ENCODE assay signal across 10 mouse cellular contexts in genomic region chr14:48710062-48710870, GRCm38 (mm10). TPM values are rescaled to one million over a fixed set of nuclear protein-coding genes. Genes with fewer than 3 reads are reported as not detected.
DNase-seq lines count a peak whose midpoint lies in the region; ATAC-seq lines count a peak whose summit lies in the region.
"Had no signal": no experiment of that assay in that cellular context is flagged by ENCODE, and none has a peak within 500 bp of the region (broad histone marks: within the 10 kb centered on the region; RNA-seq: fewer than 3 reads in every experiment).

No protein-coding gene starts in this region.

- no peak overlapping the region for H3K4me3 ChIP-seq in kidney, embryonic 15.5 days (replicated peaks)
- no peak overlapping the region; the same call in 1 of the 2 replicates for H3K4me3 ChIP-seq in forebrain, embryonic 11.5 days (ENCODE audit: low read depth, low read length)
- H3K4me3 ChIP-seq in limb, embryonic 15.5 days = no peak overlapping the region
- H3K4me3 ChIP-seq in stomach, embryonic 14.5 days (ENCODE audit: low read depth, low read length) = no peak overlapping the region

- H3K27me3 ChIP-seq in kidney, embryonic 15.5 days = peaks cover 69% of the 10 kb centered on the region
- H3K27me3 ChIP-seq in forebrain, embryonic 11.5 days (ENCODE audit: control insufficient read depth, insufficient read depth, low read length) = peaks cover 2% of the 10 kb centered on the region; the same call in 1 of the 2 replicates
- peaks cover 28% of the 10 kb centered on the region for H3K27me3 ChIP-seq in limb, embryonic 15.5 days
- H3K27me3 ChIP-seq in stomach, embryonic 14.5 days (ENCODE audit: control insufficient read depth, insufficient read depth, low read length) = peaks cover 11% of the 10 kb centered on the region; the same call in 1 of the 2 replicates

- no peak overlapping the region for H3K27ac ChIP-seq in kidney, embryonic 15.5 days
- H3K27ac ChIP-seq in forebrain, embryonic 11.5 days (ENCODE audit: low read depth, low read length) = peak overlapping the region; percentile 34; the same call in 1 of the 2 replicates
- no peak overlapping the region for H3K27ac ChIP-seq in limb, embryonic 15.5 days
- H3K27ac ChIP-seq in stomach, embryonic 14.5 days (ENCODE audit: low read length) = no peak overlapping the region

- H3K9ac ChIP-seq in kidney, embryonic 15.5 days = no peak overlapping the region
- H3K9ac ChIP-seq in forebrain, embryonic 11.5 days (ENCODE audit: low read length) = peak overlapping the region; percentile 23; the same call in 1 of the 2 replicates
- no peak overlapping the region for H3K9ac ChIP-seq in limb, embryonic 15.5 days
- no peak overlapping the region for H3K9ac ChIP-seq in stomach, embryonic 14.5 days (replicated peaks; ENCODE audit: low read depth, low read length)

- 46% methylated on average over 11 of the region's 11 CpGs for WGBS in kidney, embryonic 15.5 days
- WGBS in forebrain, embryonic 11.5 days = 24% methylated on average over 11 of the region's 11 CpGs
- WGBS in limb, embryonic 15.5 days = 45% methylated on average over 11 of the region's 11 CpGs
- 56% methylated on average over 11 of the region's 11 CpGs for WGBS in stomach, embryonic 14.5 days

- ATAC-seq in kidney, embryonic 15.5 days (replicated peaks; ENCODE audit: low FRiP score) = no peak
- ATAC-seq in forebrain, embryonic 11.5 days (replicated peaks; ENCODE audit: low FRiP score) = no peak
- ATAC-seq in limb, embryonic 15.5 days (ENCODE audit: insufficient number of reproducible peaks, low FRiP score, low TSS enrichment, low read depth) = no peak
- ATAC-seq in stomach, embryonic 14.5 days (ENCODE audit: insufficient number of reproducible peaks, insufficient read depth, low FRiP score, low read depth) = no peak
- ATAC-seq in granulocyte monocyte progenitor cell, adult 5-6 weeks (replicated peaks; ENCODE audit: poor library complexity, severe bottlenecking) = no peak
- ATAC-seq: Patski had no signal

- peak overlapping the region; percentile 48; the same call in 1 of the 2 replicates for H3K4me2 ChIP-seq in kidney, embryonic 15.5 days
- H3K4me2 ChIP-seq in forebrain, embryonic 11.5 days (ENCODE audit: low read depth, low read length, severe bottlenecking) = peak overlapping the region; percentile 45
- peak overlapping the region; percentile 50; the same call in 1 of the 2 replicates for H3K4me2 ChIP-seq in limb, embryonic 15.5 days
- 0 out of 2 replicates have a peak overlapping the region, but pooled peaks have one; percentile 27 for H3K4me2 ChIP-seq in stomach, embryonic 14.5 days (replicated peaks; ENCODE audit: low read depth, low read length)

- H3K36me3 ChIP-seq in kidney, embryonic 15.5 days = no peaks in the 10 kb centered on the region
- H3K36me3 ChIP-seq in forebrain, embryonic 11.5 days (ENCODE audit: control insufficient read depth, insufficient read depth, low read length) = no peaks in the 10 kb centered on the region
- H3K36me3 ChIP-seq in limb, embryonic 15.5 days = no peaks in the 10 kb centered on the region
- H3K36me3 ChIP-seq in stomach, embryonic 14.5 days (ENCODE audit: control insufficient read depth, insufficient read depth, low read length) = no peaks in the 10 kb centered on the region

- DNase-seq in kidney, adult 18-20 months = no peak
- DNase-seq in forebrain, embryonic 11.5 days (ENCODE audit: low spot score) = no peak
- DNase-seq in layer of hippocampus, adult 11-12 months (ENCODE audit: low spot score) = no peak
- no peak for DNase-seq in gastrocnemius, postnatal 4 days (ENCODE audit: low spot score in 2 of 2)
- DNase-seq: heart, postnatal 36 days had no signal

- no peaks in the 10 kb centered on the region for H3K9me3 ChIP-seq in kidney, embryonic 15.5 days (replicated peaks)
- no peaks in the 10 kb centered on the region for H3K9me3 ChIP-seq in forebrain, embryonic 11.5 days (ENCODE audit: control insufficient read depth, low read length)
- no peaks in the 10 kb centered on the region for H3K9me3 ChIP-seq in limb, embryonic 15.5 days
- H3K9me3 ChIP-seq in stomach, embryonic 14.5 days (ENCODE audit: control insufficient read depth, low read depth, low read length) = no peaks in the 10 kb centered on the region

- H3K4me1 ChIP-seq in kidney, embryonic 15.5 days = peaks cover 3% of the 10 kb centered on the region; the same call in 1 of the 2 replicates
- peaks cover 16% of the 10 kb centered on the region for H3K4me1 ChIP-seq in forebrain, embryonic 11.5 days (replicated peaks; ENCODE audit: control insufficient read depth, insufficient read depth, low read length)
- H3K4me1 ChIP-seq in limb, embryonic 15.5 days = peaks cover 9% of the 10 kb centered on the region
- no peaks in the 10 kb centered on the region for H3K4me1 ChIP-seq in stomach, embryonic 14.5 days (ENCODE audit: control insufficient read depth, insufficient read depth, low read length)

RNA-seq across cellular contexts. Expression of gene Otx2, which starts 36.6 kb away (rescaled TPM):
- polyA plus RNA-seq in kidney, embryonic 15.5 days (2015; fragmentation: Nextera tagmentation; extraction: Ambion mirVana) = not detected in 2 replicates
- polyA plus RNA-seq in forebrain, embryonic 11.5 days (2014; fragmentation: Nextera tagmentation; extraction: Ambion mirVana) = 73.3 and 78.7 TPM in 2 replicates
- polyA plus RNA-seq in limb, embryonic 15.5 days (2015; fragmentation: Nextera tagmentation; extraction: Ambion mirVana) = not detected in 2 replicates
- not detected in 2 replicates for polyA plus RNA-seq in stomach, embryonic 14.5 days (2014; fragmentation: Nextera tagmentation; extraction: Ambion mirVana)
- not detected for total RNA-seq in gastrocnemius, postnatal 4 days (2021)
- total RNA-seq in granulocyte monocyte progenitor cell, adult 5-6 weeks (2014; fragmentation: Nextera tagmentation) = not detected in 2 replicates
- not detected in 2 replicates for total RNA-seq in granulocyte monocyte progenitor cell, adult 5-6 weeks (2017)
- total RNA-seq: heart, postnatal 36 days had no signal
- polyA plus RNA-seq: Patski had no signal

Comparison
In these comparisons a context has a peak if more than half of its experiments do, and no peak if none do; other contexts are left out.
1. RNA of gene Otx2, which starts 36.6 kb away (polyA plus RNA-seq): 73.3 to 78.7 TPM in forebrain, embryonic 11.5 days; not detected in limb, embryonic 15.5 days, not detected in kidney, embryonic 15.5 days and not detected in stomach, embryonic 14.5 days; every median in the first group is over 10 times any median in the second.
2. Peak in every context shown above with its lines, with median percentiles within 50 percentile points of each other: H3K4me2 ChIP-seq.